Mouse (Mus musculus): ENCODE measurements around the gene Arl15. TPM values are rescaled to one million over a fixed set of nuclear protein-coding genes. Genes with fewer than 3 reads are reported as not detected.

The Arl15 gene
- polyA plus RNA-seq, 1 experiment from 2014 or later, result 19.5 TPM

GRCm38 (mm10) chr13:113986864-113987562 is 192.7 kb downstream of the Arl15 start:
- no peak overlapping the region for H3K4me3 ChIP-seq
- H3K27ac ChIP-seq (replicated peaks), result 0 out of 2 replicates have a peak overlapping the region, but pooled peaks have one; percentile 1
- no peaks in the 10 kb centered on the region for H3K27me3 ChIP-seq
- H3K4me1 ChIP-seq, result peaks cover 20% of the 10 kb centered on the region
- no peaks in the 10 kb centered on the region for H3K9me3 ChIP-seq
- no peak overlapping the region for H3K9ac ChIP-seq (replicated peaks)
- ATAC-seq (replicated peaks), result peak; percentile 62; the same call in 1 of the 2 replicates
- no peaks in the 10 kb centered on the region for H3K36me3 ChIP-seq
- H3K4me2 ChIP-seq (replicated peaks), result no peak overlapping the region
- 49% methylated on average over 13 of the region's 13 CpGs for WGBS

GRCm38 (mm10) chr13:113990247-113990646 is 195.9 kb downstream of the Arl15 start:
- Histone ChIP-seq H3K4me3 (no peak overlapping the region), H3K36me3 (no peaks in the 10 kb centered on the region), H3K27ac (replicated peaks) (no peak overlapping the region), H3K27me3 (no peaks in the 10 kb centered on the region), H3K4me1 (peaks cover 18% of the 10 kb centered on the region), H3K9me3 (no peaks in the 10 kb centered on the region), H3K4me2 (replicated peaks) (no peak overlapping the region), H3K9ac (replicated peaks) (no peak overlapping the region)
- ATAC-seq (replicated peaks), result no peak
- WGBS, result 86% methylated on average over 3 of the region's 3 CpGs

- H3K27ac ChIP-seq (replicated peaks), result no peak overlapping the region
- ATAC-seq (replicated peaks), result no peak
- WGBS, result 57% methylated on average over 10 of the region's 10 CpGs
Observed at GRCm38 (mm10) chr13:113990701-113991100, 196.4 kb downstream of the Arl15 start.

GRCm38 (mm10) chr13:113993066-113993465 is 198.8 kb downstream of the Arl15 start:
- no peak overlapping the region for H3K4me2 ChIP-seq (replicated peaks)
- no peaks in the 10 kb centered on the region for H3K36me3 ChIP-seq
- H3K9ac ChIP-seq (replicated peaks), result no peak overlapping the region
- no peak overlapping the region for H3K4me3 ChIP-seq
- 84% methylated on average over 2 of the region's 2 CpGs for WGBS
- no peaks in the 10 kb centered on the region for H3K27me3 ChIP-seq
- H3K27ac ChIP-seq (replicated peaks), result no peak overlapping the region
- ATAC-seq (replicated peaks), result no peak
- H3K9me3 ChIP-seq, result no peaks in the 10 kb centered on the region
- no peaks in the 10 kb centered on the region; the same call in 1 of the 2 replicates for H3K4me1 ChIP-seq

More at GRCm38 (mm10) chr13:113990701-113991100, 196.4 kb downstream of the Arl15 start:
- H3K4me2 ChIP-seq (replicated peaks), result no peak overlapping the region
- peaks cover 18% of the 10 kb centered on the region for H3K4me1 ChIP-seq
- no peak overlapping the region for H3K4me3 ChIP-seq
- H3K9me3 ChIP-seq, result no peaks in the 10 kb centered on the region
- no peak overlapping the region for H3K9ac ChIP-seq (replicated peaks)
- no peaks in the 10 kb centered on the region for H3K27me3 ChIP-seq
- H3K36me3 ChIP-seq, result no peaks in the 10 kb centered on the region

- no peak for ATAC-seq (replicated peaks)
- no peak overlapping the region for H3K4me3 ChIP-seq
- H3K9me3 ChIP-seq, result no peaks in the 10 kb centered on the region
- H3K36me3 ChIP-seq, result no peaks in the 10 kb centered on the region
- H3K27me3 ChIP-seq, result no peaks in the 10 kb centered on the region
- WGBS, result 87% methylated on average over 6 of the region's 6 CpGs
- H3K4me2 ChIP-seq (replicated peaks), result no peak overlapping the region
- H3K27ac ChIP-seq (replicated peaks), result no peak overlapping the region
- no peaks in the 10 kb centered on the region; the same call in 1 of the 2 replicates for H3K4me1 ChIP-seq
- H3K9ac ChIP-seq (replicated peaks), result no peak overlapping the region
Observed at GRCm38 (mm10) chr13:113994586-113994985, 200.3 kb downstream of the Arl15 start.

GRCm38 (mm10) chr13:113995490-113996236 is 201.4 kb downstream of the Arl15 start:
- no peaks in the 10 kb centered on the region for H3K36me3 ChIP-seq
- no peaks in the 10 kb centered on the region for H3K9me3 ChIP-seq
- no peaks in the 10 kb centered on the region for H3K27me3 ChIP-seq
- 19% methylated on average over 9 of the region's 9 CpGs for WGBS
- no peak overlapping the region for H3K9ac ChIP-seq (replicated peaks)
- H3K4me3 ChIP-seq, result no peak overlapping the region
- peak; percentile 35; the same call in 1 of the 2 replicates for ATAC-seq (replicated peaks)
- no peaks in the 10 kb centered on the region; the same call in 1 of the 2 replicates for H3K4me1 ChIP-seq
- no peak overlapping the region for H3K27ac ChIP-seq (replicated peaks)
- no peak overlapping the region for H3K4me2 ChIP-seq (replicated peaks)

- Histone ChIP-seq H3K27me3 (no peaks in the 10 kb centered on the region), H3K4me3 (no peak overlapping the region), H3K9me3 (no peaks in the 10 kb centered on the region), H3K27ac (replicated peaks) (no peak overlapping the region), H3K4me1 (no peaks in the 10 kb centered on the region; the same call in 1 of the 2 replicates), H3K4me2 (replicated peaks) (no peak overlapping the region), H3K36me3 (no peaks in the 10 kb centered on the region), H3K9ac (replicated peaks) (no peak overlapping the region)
- ATAC-seq (replicated peaks), result no peak
- 84% methylated on average over 12 of the region's 12 CpGs for WGBS
Observed at GRCm38 (mm10) chr13:113998811-113999210, 204.5 kb downstream of the Arl15 start.

- Histone ChIP-seq H3K27ac (replicated peaks) (no peak overlapping the region), H3K9ac (replicated peaks) (no peak overlapping the region), H3K4me1 (peaks cover 12% of the 10 kb centered on the region; the same call in 1 of the 2 replicates), H3K9me3 (no peaks in the 10 kb centered on the region), H3K27me3 (no peaks in the 10 kb centered on the region), H3K36me3 (no peaks in the 10 kb centered on the region), H3K4me3 (no peak overlapping the region), H3K4me2 (replicated peaks) (no peak overlapping the region)
- WGBS, result 93% methylated on average over 10 of the region's 10 CpGs
- no peak for ATAC-seq (replicated peaks)
Observed at GRCm38 (mm10) chr13:114003463-114003862, 209.2 kb downstream of the Arl15 start.

- no peaks in the 10 kb centered on the region for H3K9me3 ChIP-seq
- ATAC-seq (replicated peaks), result no peak
- peaks cover 12% of the 10 kb centered on the region; the same call in 1 of the 2 replicates for H3K4me1 ChIP-seq
- H3K36me3 ChIP-seq, result no peaks in the 10 kb centered on the region
- H3K4me2 ChIP-seq (replicated peaks), result no peak overlapping the region
- H3K27ac ChIP-seq (replicated peaks), result no peak overlapping the region
- H3K4me3 ChIP-seq, result no peak overlapping the region
- 68% methylated on average over 6 of the region's 6 CpGs for WGBS
- no peak overlapping the region for H3K9ac ChIP-seq (replicated peaks)
- no peaks in the 10 kb centered on the region for H3K27me3 ChIP-seq
Observed at GRCm38 (mm10) chr13:114004191-114004590, 209.9 kb downstream of the Arl15 start.

GRCm38 (mm10) chr13:114009786-114010185 is 215.5 kb downstream of the Arl15 start:
- Histone ChIP-seq H3K9ac (replicated peaks) (no peak overlapping the region), H3K4me2 (replicated peaks) (no peak overlapping the region), H3K4me1 (peaks cover 19% of the 10 kb centered on the region), H3K27me3 (no peaks in the 10 kb centered on the region), H3K9me3 (no peaks in the 10 kb centered on the region), H3K4me3 (no peak overlapping the region), H3K36me3 (no peaks in the 10 kb centered on the region), H3K27ac (replicated peaks) (no peak overlapping the region)
- no peak for ATAC-seq (replicated peaks)
- WGBS, result 57% methylated on average over 9 of the region's 9 CpGs

- no peak for ATAC-seq (replicated peaks)
- Histone ChIP-seq H3K27me3 (no peaks in the 10 kb centered on the region), H3K4me2 (replicated peaks) (no peak overlapping the region), H3K4me1 (peaks cover 15% of the 10 kb centered on the region), H3K4me3 (no peak overlapping the region), H3K27ac (replicated peaks) (no peak overlapping the region), H3K9ac (replicated peaks) (no peak overlapping the region), H3K9me3 (no peaks in the 10 kb centered on the region), H3K36me3 (no peaks in the 10 kb centered on the region)
- 78% methylated on average over 9 of the region's 9 CpGs for WGBS
Observed at GRCm38 (mm10) chr13:114010521-114010920, 216.2 kb downstream of the Arl15 start.

- H3K4me1 ChIP-seq, result peaks cover 15% of the 10 kb centered on the region
- H3K36me3 ChIP-seq, result no peaks in the 10 kb centered on the region
- H3K4me2 ChIP-seq (replicated peaks), result no peak overlapping the region
- ATAC-seq (replicated peaks), result peak; percentile 53; the same call in 1 of the 2 replicates
- H3K4me3 ChIP-seq, result no peak overlapping the region
- no peaks in the 10 kb centered on the region for H3K9me3 ChIP-seq
- 35% methylated on average over 12 of the region's 12 CpGs for WGBS
- no peak overlapping the region for H3K27ac ChIP-seq (replicated peaks)
- H3K27me3 ChIP-seq, result no peaks in the 10 kb centered on the region
- H3K9ac ChIP-seq (replicated peaks), result no peak overlapping the region
Observed at GRCm38 (mm10) chr13:114011019-114011418, 216.7 kb downstream of the Arl15 start.
